Mouse (Mus musculus) liver, adult 2 months (tissue): ENCODE measurements around the gene Tmem206.

Source experiments
- CTCF ChIP-seq: fragments of 200-500 bp; IDR thresholded peaks from 2 replicates; pipeline ENCODE4 v1.5.1; 2011; ENCODE audit warnings: low read depth, low read length, control low read depth
- POLR2A ChIP-seq: fragments of 200-500 bp; IDR thresholded peaks from 2 replicates; pipeline ENCODE4 v1.6.1; 2011; ENCODE audit warnings: low read length, control low read depth; ENCODE audit not compliant: insufficient read depth; ENCODE audit errors: extremely low read depth

DNA sequence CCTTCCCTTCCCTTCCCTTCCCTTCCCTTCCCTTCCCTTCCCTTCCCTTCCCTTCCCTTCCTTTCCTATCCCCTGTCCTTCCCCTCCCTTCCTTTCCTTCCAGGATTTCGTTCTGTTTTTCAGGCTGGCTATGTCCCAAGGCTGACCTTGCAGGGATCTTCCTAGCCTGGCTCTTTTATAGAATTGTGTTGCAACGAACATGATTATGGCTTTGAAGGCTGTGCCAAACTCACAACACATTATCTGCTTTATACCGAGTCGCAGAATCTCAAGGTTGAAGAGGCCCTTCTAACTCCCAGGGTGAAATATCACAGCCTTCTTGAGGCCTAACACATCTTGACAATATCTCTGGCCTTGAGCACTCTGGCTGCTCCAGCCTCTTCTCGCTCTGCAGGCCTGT is 7.0 kb upstream of the Tmem206 start:
- TF ChIP-seq CTCF, result no peak
- no peak for TF ChIP-seq POLR2A
